Mouse (Mus musculus): ENCODE measurements at regions not wholly inside any gene's neighbourhood (a gene's known extent, or its start where the extent isn't known, plus 50 kb on each side); places are given as distances from the start of the nearest gene placed in this dataset.

DNA sequence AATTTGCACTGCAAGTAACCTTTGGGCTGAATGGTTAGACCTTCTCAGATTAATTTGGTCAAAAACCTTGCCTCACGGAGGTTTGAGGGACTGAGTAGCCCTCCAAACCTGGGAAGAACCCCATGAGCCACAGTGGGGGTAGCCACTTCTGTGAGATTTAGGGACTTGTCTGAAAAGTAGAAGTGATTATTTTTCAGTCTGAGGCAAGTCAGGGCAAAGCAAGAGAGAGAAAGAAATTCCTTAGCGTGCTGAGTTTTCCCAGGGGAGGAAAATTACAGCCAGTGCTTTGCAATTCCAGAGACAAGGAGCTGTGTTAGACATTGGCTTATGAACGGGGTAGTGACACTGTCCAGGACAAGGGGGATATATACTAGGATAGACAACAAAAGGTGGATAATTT is 1962.1 kb upstream of the Lrrc6 start:
- TF ChIP-seq POLR2A (IDR thresholded peaks at IDR 0.05; ENCODE audit: control insufficient read depth, extremely low read depth, insufficient read depth, low read length, poor library complexity) (no peak), CTCF (IDR thresholded peaks at IDR 0.05; ENCODE audit: borderline replicate concordance, control insufficient read depth, extremely low read depth, insufficient read depth, low read length, poor library complexity) (no peak)
